Mouse (Mus musculus) olfactory bulb, adult 2 months (tissue): Measurements from ENCODE around the gene Figla. TPM values are rescaled to one million over a fixed set of nuclear protein-coding genes. Genes with fewer than 3 reads are reported as not detected.
A peak's percentile ranks its signal among the peaks of the same experiment; 100 is the strongest.
"Not testable (repeated sequence)": the region's sequence is repeated elsewhere in the genome, so short reads cannot be mapped to it uniquely, and the experiment has no call there.

ENCODE experiments used
- H3K27ac ChIP-seq: fragments of 200-500 bp; 2 replicates; pipeline ENCODE4 v1.5.1; 2012; ENCODE audit warnings: low read depth, low read length; ENCODE audit not compliant: insufficient read depth
- H3K4me1 ChIP-seq: fragments of 200-500 bp; 2 replicates; pipeline ENCODE4 v1.6.1; 2012; ENCODE audit warnings: low read length; ENCODE audit not compliant: control insufficient read depth, insufficient read depth
- H3K4me3 ChIP-seq: fragments of 200-500 bp; 2 replicates; pipeline ENCODE4 v1.5.1; 2012; ENCODE audit warnings: mild to moderate bottlenecking, low read depth, low read length, moderate library complexity; ENCODE audit not compliant: insufficient read depth
- CTCF ChIP-seq: fragments of 200-500 bp; IDR thresholded peaks from 2 replicates; pipeline ENCODE4 v1.5.1; 2012; ENCODE audit warnings: low read depth, mild to moderate bottlenecking, low read length, moderate library complexity; ENCODE audit not compliant: insufficient read depth
- POLR2A ChIP-seq: fragments of 200-500 bp; IDR thresholded peaks from 2 replicates; pipeline ENCODE4 v1.6.1; 2012; ENCODE audit warnings: mild to moderate bottlenecking, low read depth, low read length, moderate library complexity; ENCODE audit not compliant: insufficient read depth
- WGBS: fragments of 180-500 bp; shearing (Covaris S2); methylation state at CpG from one replicate; pipeline ENCODE4 v1.1.7; 2018; 5-methylcytosine and 5-hydroxymethylcytosine counted together
- polyA plus RNA-seq: library from polyadenylated mRNA; stranded (reverse); fragments of >200 nt; gene quantifications from 2 replicates; pipeline ENCODE4 v1.2.4, GENCODE M21; 2012; ENCODE audit warnings: low replicate concordance; ENCODE audit not compliant: missing spikeins, insufficient read depth, insufficient read length

The Figla gene
- polyA plus RNA-seq, 1 experiment, result not detected

DNA sequence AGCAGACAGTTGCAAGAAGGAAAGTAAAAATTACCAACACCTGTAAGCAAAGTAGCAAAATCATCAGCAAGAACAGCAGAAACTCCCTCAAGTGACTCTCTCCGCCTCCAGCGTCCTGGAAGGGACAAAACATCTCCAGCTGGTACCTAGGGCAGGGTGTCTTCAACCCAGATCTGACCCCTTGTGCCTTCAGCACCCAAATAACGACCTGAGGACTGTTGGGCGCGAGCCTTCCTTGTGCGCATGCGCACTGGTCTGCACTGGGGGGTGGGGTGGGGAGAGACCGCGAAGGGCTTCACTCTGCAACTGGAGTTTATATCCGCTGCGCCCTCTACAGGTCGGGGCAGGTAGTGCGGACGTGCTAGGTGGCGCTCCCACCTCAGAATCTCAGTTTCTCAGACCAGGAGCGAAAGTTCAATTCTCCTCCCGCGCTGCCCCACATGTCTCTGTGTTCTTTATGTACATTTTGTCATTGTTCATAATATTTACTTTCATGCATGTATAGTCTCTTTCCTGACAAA lies 12.5 kb upstream of the Figla start:
- Histone ChIP-seq H3K4me3 (no peak overlapping the region), H3K4me1 (peaks cover 3% of the 10 kb centered on the region), H3K27ac (no peak overlapping the region)
- TF ChIP-seq CTCF (peak; percentile 65), POLR2A (no peak)
- 76% methylated on average over 18 of the region's 18 CpGs for WGBS

GRCm38 (mm10) chr6:86004271-86005148 lies 11.5 kb upstream of the Figla start:
- no peak overlapping the region for H3K27ac ChIP-seq
- WGBS, result 12% methylated on average over 18 of the region's 18 CpGs
- peaks cover 3% of the 10 kb centered on the region for H3K4me1 ChIP-seq
- no peak overlapping the region for H3K4me3 ChIP-seq
- TF ChIP-seq POLR2A (no peak), CTCF (peak; percentile 89)

- H3K27ac ChIP-seq, result no peak overlapping the region
- no peaks in the 10 kb centered on the region; the same call in 1 of the 2 replicates for H3K4me1 ChIP-seq
- TF ChIP-seq CTCF (no peak; the same call in 1 of the 2 replicates), POLR2A (no peak)
- no peak overlapping the region for H3K4me3 ChIP-seq
- 42% methylated on average over 4 of the region's 4 CpGs for WGBS
These were observed 6.0 kb upstream of the Figla start for GRCm38 (mm10) chr6:86009980-86010379.

DNA sequence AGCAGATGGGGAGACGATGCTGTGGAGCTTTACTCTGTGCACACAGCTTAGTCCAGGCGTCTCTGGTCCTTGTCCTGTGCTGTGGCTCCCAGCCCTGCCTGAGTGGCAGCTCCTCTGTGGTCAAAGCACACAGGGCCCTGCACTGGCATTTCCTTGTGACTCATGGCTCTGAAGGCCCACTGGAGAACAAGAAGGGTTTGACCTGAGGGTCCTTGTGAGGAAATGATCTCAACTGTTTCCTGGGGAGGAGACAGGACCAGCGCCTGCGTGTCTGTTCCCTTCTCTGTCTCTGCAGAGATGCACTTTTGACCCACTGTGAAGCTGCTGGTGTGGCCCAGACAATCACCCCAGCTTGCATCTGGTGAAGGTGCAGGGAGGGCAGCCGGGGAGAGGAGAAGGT lies 1.2 kb upstream of the Figla start:
- not testable (repeated sequence) for H3K27ac ChIP-seq, H3K4me3 ChIP-seq, H3K4me1 ChIP-seq
- WGBS, result 89% methylated on average over 5 of the region's 5 CpGs

GRCm38 (mm10) chr6:86016793-86017350 lies 901 bp downstream of the Figla start:
- no peak for TF ChIP-seq CTCF
- no peak for TF ChIP-seq POLR2A
- Histone ChIP-seq H3K27ac (no peak overlapping the region), H3K4me1 (no peaks in the 10 kb centered on the region), H3K4me3 (no peak overlapping the region)
- 82% methylated on average over 23 of the region's 23 CpGs for WGBS

DNA sequence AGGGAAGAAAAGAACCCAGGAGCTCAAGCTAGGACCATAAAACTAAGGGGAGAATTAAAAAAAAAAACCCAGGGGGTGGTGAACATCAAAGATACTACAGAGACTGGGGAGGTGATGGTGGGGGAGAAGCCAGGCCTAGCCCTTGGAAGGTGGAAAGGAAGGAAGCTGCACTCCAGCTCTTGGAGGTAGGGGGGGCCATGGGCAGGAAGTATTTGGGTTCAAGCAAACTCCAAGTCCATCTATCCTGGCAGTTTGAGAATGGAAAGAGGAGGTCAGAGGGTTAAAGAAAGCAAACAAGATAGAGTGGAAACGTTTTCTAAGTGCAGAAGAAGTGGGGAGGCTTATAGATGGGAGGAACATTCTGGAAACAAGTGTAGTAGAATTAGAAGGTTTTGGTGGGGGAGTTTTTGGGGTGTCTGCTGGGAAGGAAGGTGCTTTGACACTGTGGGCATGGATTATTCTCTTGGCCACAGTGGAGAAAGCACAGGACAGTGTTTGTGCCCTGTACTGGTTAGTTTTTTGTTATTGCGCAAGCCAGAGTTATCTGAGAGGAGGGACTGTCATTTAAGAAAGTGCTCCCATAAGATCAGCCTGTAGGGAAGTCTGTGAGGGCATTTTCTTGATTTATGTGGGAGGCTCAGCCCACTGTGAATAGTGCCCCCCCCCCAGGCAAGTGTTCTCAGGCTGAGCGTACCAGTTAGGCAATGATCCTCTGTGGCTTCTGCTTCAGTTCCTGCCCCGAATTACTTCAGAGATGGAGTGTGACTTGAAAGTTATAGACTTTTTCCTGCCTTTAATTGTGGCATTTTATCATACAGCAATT lies 3.7 kb downstream of the Figla start:
- 66% methylated on average over 4 of the region's 4 CpGs for WGBS
- Histone ChIP-seq H3K27ac (no peak overlapping the region), H3K4me1 (no peaks in the 10 kb centered on the region), H3K4me3 (no peak overlapping the region)
- TF ChIP-seq POLR2A (no peak), CTCF (no peak)

DNA sequence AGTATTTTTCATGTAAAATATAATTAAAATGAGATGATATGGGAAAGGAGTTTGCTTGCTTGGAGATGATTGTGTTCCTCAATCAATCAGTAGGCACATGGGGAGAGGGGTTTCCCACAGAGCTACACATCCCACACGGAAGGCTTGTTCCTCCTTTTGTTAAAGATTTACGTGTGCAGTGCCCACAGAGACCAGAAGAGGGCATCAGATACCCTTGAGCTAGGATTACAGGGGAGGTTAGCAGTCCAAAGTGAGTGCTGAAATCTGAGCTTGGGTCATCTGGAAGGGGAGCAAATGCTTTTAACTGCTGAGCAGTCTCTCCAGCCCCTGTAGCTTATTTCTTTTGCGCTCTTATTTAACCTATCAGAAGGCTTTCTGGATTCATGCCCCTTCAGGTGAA lies 5.0 kb downstream of the Figla start:
- H3K27ac ChIP-seq, result no peak overlapping the region
- H3K4me3 ChIP-seq, result no peak overlapping the region
- TF ChIP-seq CTCF (no peak), POLR2A (no peak)
- no peaks in the 10 kb centered on the region for H3K4me1 ChIP-seq
- 55% methylated on average over 3 of the region's 3 CpGs for whole genome bisulfite sequencing

DNA sequence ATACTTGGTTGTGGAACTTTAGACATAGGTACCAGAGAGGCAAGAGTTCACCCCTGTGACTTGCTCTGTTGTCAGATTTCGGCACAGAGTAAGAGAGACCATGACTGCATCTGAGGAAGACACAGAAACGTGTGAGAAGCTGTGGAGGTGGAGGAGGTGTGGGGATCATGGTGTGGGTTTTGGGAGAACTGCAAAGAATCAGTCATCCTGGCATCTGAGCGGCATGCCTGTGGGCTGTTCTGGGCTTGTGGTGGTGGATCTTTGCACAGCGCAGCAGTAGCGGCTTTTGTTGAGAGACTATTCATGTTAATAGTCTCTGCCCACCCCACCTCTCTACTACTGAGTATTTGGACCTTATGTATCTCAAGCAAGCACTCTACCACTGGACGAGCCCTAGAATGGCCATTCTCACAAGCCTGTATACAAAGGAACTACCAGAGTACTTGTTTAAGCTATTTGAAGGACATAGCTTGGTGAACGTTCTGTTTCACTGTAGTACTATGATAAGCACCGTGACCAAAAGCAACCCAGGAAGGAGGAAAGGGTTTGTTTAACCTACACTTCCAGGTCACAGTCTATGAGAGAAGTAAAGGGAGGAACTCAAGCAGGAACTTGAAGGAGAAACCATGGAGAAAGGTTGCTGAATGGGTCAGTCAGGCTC lies 10.8 kb downstream of the Figla start:
- H3K4me3 ChIP-seq, result no peak overlapping the region
- TF ChIP-seq POLR2A, result no peak
- no peak for TF ChIP-seq CTCF
- no peak overlapping the region for H3K27ac ChIP-seq
- 82% methylated on average over 8 of the region's 8 CpGs for WGBS
- 0 out of 2 replicates have a peak, but pooled peaks cover 4% of the 10 kb centered on the region for H3K4me1 ChIP-seq

- 43% methylated on average over 2 of the region's 2 CpGs for WGBS
- peak overlapping the region; percentile 99 for H3K27ac ChIP-seq
- peak overlapping the region; percentile 96 for H3K4me3 ChIP-seq
- TF ChIP-seq CTCF (no peak), POLR2A (no peak)
- H3K4me1 ChIP-seq, result 0 out of 2 replicates have a peak, but pooled peaks cover 4% of the 10 kb centered on the region
These were observed 12.2 kb downstream of the Figla start for GRCm38 (mm10) chr6:86028150-86028549.
